Mouse (Mus musculus): ENCODE measurements at regions not wholly inside any gene's neighbourhood (a gene's known extent, or its start where the extent isn't known, plus 50 kb on each side); places are given as distances from the start of the nearest gene placed in this dataset.

- no peak for TF ChIP-seq CTCF (IDR thresholded peaks at IDR 0.05; ENCODE audit: low read depth, low read length)
- TF ChIP-seq EP300 (IDR thresholded peaks at IDR 0.05; ENCODE audit: insufficient read depth, low read depth, low read length): no peak
Measured at GRCm38 (mm10) chr17:64895886-64896285, 60.0 kb upstream of the 4930583I09Rik start.

All from ES-Bruce4 (cell line).